Mouse (Mus musculus): ENCODE data around the gene Snx9. TPM values are rescaled to one million over a fixed set of nuclear protein-coding genes. Genes with fewer than 3 reads are reported as not detected.

Gene Snx9
- 7.5 and 8.4 TPM in 2 replicates for polyA plus RNA-seq (2015; fragmentation: Nextera tagmentation; extraction: Ambion mirVana)

DNA sequence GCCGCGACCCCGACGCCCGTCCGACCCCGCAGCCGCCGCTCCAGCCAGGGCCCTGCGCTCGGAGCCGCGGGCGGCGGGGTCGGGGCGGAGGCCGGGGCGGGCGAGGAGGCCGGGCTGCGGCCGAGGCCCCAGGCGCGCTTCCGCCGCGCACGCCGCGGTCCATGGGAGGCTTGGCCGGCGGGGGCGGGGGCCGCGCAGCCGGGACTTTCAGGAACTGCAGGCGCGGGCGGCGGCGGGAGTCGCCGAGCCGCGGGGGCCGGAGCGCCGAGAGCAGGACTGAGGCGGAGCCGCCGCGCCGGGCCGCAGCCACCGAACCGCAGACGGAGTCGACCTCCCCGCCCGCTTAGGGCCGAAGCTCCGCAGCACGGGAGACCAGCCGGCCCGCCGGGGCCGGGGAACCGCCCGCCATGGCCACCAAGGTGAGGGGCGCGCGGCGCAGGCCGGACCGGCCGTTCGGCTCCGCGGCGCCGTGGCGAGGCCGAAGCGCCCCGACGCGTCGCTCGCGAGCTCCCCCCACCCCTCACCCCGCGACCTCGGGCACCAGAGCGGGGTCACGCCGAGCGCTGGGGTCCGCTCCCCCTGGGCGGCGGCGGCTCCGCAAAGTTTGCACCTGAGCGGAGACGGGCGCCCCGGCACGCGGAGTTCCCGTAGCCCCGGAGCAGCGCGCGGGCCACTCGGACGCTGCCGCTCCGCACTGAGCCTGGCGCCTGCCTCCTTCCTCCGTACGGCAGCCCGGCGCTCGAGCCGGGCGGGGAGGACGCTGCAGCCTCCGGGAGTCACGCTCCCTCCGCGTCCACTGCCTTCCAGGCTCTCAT, at the start of gene Snx9:
Gene Snx9, plus strand, starts transcription at position 202 of the 815 bp plus-strand sequence.
- Histone ChIP-seq H3K9ac (peak within 1 kb of the TSS; percentile 88), H3K36me3 (no peaks in the 10 kb centered on the region)

DNA sequence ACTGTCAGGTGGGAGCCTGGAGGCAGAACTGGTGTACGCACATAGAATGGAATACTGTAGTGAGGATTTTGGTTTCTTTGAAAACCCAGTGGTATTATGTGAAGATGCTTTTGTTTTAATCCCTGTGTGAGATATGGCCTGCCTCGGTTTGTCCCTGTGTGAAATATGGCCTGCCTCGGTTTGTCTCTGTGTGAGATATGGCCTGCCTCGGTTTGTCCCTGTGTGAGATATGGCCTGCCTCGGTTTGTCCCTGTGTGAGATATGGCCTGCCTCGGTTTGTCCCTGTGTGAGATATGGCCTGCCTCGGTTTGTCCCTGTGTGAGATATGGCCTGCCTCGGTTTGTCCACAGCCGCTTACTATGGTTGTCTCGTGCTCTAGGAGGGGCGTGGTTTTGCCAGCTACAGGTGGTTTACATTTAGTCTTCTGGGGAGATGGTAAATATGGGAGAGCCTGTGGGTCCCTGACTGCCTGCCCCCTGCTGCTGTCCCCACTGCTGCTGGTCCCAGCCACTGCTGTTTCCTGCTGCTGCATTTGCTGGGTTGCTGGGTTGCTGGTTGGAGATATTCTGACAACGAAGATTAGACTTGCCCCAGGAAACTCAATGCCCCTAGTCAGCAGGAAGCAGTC, 48.9 kb upstream of the Snx9 start:
- H3K4me1 ChIP-seq (replicated peaks), result peaks cover 10% of the 10 kb centered on the region; the same call in 1 of the 2 replicates
- 91% methylated on average over 12 of the region's 12 CpGs for WGBS
- H3K4me2 ChIP-seq, result no peak overlapping the region
- no peak overlapping the region for H3K4me3 ChIP-seq
- peaks cover 3% of the 10 kb centered on the region for H3K9me3 ChIP-seq
- H3K9ac ChIP-seq, result no peak overlapping the region
- no peaks in the 10 kb centered on the region for H3K36me3 ChIP-seq
- no peak for ATAC-seq (ENCODE audit: low FRiP score)
- no peak overlapping the region for H3K27ac ChIP-seq
- H3K27me3 ChIP-seq, result no peaks in the 10 kb centered on the region

More for the DNA sequence above, at the start of gene Snx9:
- ATAC-seq (ENCODE audit: low FRiP score), result peak; percentile 85
- H3K9me3 ChIP-seq, result no peaks in the 10 kb centered on the region
- peak within 1 kb of the TSS; percentile 82 for H3K4me3 ChIP-seq
- peak within 1 kb of the TSS; percentile 95 for H3K27ac ChIP-seq
- H3K4me2 ChIP-seq, result peak within 1 kb of the TSS; percentile 75
- peaks cover 13% of the 10 kb centered on the region for H3K4me1 ChIP-seq (replicated peaks)
- WGBS, result 1% methylated on average over 83 of the region's 131 CpGs
- H3K27me3 ChIP-seq, result 0 out of 2 replicates have a peak, but pooled peaks cover 3% of the 10 kb centered on the region

- Histone ChIP-seq H3K4me2 (no peak overlapping the region), H3K9me3 (no peaks in the 10 kb centered on the region), H3K36me3 (no peaks in the 10 kb centered on the region), H3K4me3 (no peak overlapping the region), H3K9ac (no peak overlapping the region), H3K27ac (no peak overlapping the region), H3K4me1 (replicated peaks) (peaks cover 15% of the 10 kb centered on the region), H3K27me3 (no peaks in the 10 kb centered on the region)
- 77% methylated on average over 4 of the region's 4 CpGs for WGBS
- no peak for ATAC-seq (ENCODE audit: low FRiP score)
These were observed 47.5 kb upstream of the Snx9 start for GRCm38 (mm10) chr17:5793593-5793992.

DNA sequence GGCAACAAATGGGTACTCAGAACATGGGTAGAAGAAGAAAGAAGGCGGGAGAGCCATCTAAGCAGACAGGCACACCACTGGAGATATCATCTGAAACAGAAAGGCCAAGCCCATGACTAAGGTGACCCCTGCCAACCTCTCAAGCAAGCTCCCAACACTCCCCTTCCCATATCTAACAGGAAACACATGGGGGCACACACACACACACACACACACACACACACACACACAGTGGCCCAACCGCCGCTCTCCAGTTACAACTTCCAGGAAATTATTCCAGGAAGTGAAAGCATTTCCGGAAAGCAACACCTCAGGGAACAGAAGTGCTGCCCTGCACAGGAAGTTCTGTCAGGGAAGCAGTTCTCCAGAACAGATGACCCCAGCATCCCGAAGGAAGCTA, 46.9 kb upstream of the Snx9 start:
- H3K4me3 ChIP-seq, result no peak overlapping the region
- no peaks in the 10 kb centered on the region for H3K27me3 ChIP-seq
- no peaks in the 10 kb centered on the region for H3K9me3 ChIP-seq
- WGBS, result 86% methylated on average over 5 of the region's 5 CpGs
- no peak overlapping the region for H3K9ac ChIP-seq
- no peak overlapping the region for H3K27ac ChIP-seq
- no peak for ATAC-seq (ENCODE audit: low FRiP score)
- peaks cover 18% of the 10 kb centered on the region for H3K4me1 ChIP-seq (replicated peaks)
- no peaks in the 10 kb centered on the region for H3K36me3 ChIP-seq
- no peak overlapping the region for H3K4me2 ChIP-seq

DNA sequence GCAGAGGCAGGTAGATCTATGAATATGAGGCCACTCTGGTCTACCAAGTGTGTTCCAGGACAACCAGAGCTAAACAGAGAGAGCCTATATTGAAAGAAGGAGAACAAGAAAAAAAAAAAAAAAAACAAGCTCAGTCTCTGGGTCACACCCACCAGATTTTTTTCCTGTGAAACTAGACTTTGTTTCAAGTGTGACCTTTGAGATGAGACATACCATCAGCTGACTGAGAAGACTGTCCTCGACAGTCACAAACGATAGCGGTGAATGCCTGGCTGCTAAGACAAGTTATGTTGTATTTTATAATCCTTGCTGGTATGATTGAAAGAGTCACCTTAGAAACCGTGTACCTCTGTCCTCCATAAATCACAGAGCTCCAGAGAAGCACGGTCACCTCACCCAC, 45.8 kb upstream of the Snx9 start:
- Histone ChIP-seq H3K4me3 (no peak overlapping the region), H3K27ac (no peak overlapping the region), H3K9me3 (no peaks in the 10 kb centered on the region), H3K27me3 (no peaks in the 10 kb centered on the region), H3K4me1 (replicated peaks) (peaks cover 18% of the 10 kb centered on the region), H3K9ac (no peak overlapping the region), H3K4me2 (no peak overlapping the region), H3K36me3 (no peaks in the 10 kb centered on the region)
- no peak for ATAC-seq (ENCODE audit: low FRiP score)
- 74% methylated on average over 5 of the region's 5 CpGs for WGBS

DNA sequence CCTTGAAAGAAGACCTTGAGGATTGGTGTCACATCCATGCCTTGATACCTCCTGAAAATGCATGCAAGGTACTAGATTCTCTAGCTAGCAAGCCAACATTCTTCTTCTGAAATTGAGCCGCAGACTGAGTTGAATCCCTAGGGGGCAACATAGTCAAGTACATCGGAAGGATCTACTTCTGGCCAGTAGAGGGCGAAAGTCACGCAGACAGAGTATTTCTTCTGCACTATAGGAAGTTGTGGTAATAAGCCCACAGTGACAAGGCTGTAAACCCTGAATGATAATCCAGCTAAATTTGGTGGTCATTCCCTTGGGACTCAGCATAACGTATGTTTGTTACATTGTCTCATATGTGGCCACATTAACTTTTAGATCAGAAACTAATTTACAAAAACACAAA, 45.3 kb upstream of the Snx9 start:
- Histone ChIP-seq H3K9ac (no peak overlapping the region), H3K4me3 (no peak overlapping the region), H3K9me3 (no peaks in the 10 kb centered on the region), H3K36me3 (no peaks in the 10 kb centered on the region), H3K4me2 (no peak overlapping the region), H3K27ac (no peak overlapping the region), H3K4me1 (replicated peaks) (peaks cover 18% of the 10 kb centered on the region), H3K27me3 (no peaks in the 10 kb centered on the region)
- WGBS, result 4% methylated on average over 5 of the region's 5 CpGs
- peak; percentile 54; the same call in 1 of the 2 replicates for ATAC-seq (ENCODE audit: low FRiP score)

GRCm38 (mm10) chr17:5797124-5797760, 43.9 kb upstream of the Snx9 start:
- no peak overlapping the region for H3K4me3 ChIP-seq
- no peak overlapping the region for H3K9ac ChIP-seq
- H3K4me1 ChIP-seq (replicated peaks), result peaks cover 18% of the 10 kb centered on the region
- no peaks in the 10 kb centered on the region for H3K36me3 ChIP-seq
- H3K27ac ChIP-seq, result no peak overlapping the region
- ATAC-seq (ENCODE audit: low FRiP score), result no peak
- no peaks in the 10 kb centered on the region for H3K9me3 ChIP-seq
- H3K4me2 ChIP-seq, result no peak overlapping the region
- no peaks in the 10 kb centered on the region for H3K27me3 ChIP-seq
- WGBS, result 74% methylated on average over 5 of the region's 5 CpGs

- WGBS, result 70% methylated on average over 13 of the region's 13 CpGs
- no peak for ATAC-seq (ENCODE audit: low FRiP score)
- no peaks in the 10 kb centered on the region for H3K27me3 ChIP-seq
- H3K4me1 ChIP-seq (replicated peaks), result peaks cover 18% of the 10 kb centered on the region
- no peak overlapping the region for H3K4me2 ChIP-seq
- H3K4me3 ChIP-seq, result no peak overlapping the region
- H3K9me3 ChIP-seq, result no peaks in the 10 kb centered on the region
- no peaks in the 10 kb centered on the region for H3K36me3 ChIP-seq
- H3K27ac ChIP-seq, result no peak overlapping the region
- H3K9ac ChIP-seq, result no peak overlapping the region
These were observed 42.8 kb upstream of the Snx9 start for GRCm38 (mm10) chr17:5798221-5798801.

DNA sequence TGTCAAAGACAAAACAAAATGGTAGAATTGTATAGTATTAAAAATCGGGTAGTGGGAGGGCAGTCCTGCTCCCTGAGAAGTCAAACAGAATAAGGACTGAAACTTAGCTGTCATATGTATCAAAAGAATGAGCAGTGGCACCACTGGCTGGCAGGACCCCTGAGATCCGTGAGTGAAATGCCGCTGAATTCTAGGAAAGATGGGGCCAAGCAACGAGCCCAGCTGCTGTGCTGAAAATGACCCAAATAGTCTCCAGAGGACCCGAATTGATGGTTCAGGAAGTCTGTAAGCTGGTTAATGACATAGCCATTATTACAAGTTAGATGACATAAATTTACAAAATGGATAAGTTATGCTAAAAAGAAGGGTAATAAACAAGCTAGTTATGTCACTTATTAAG, 42.2 kb upstream of the Snx9 start:
- H3K4me1 ChIP-seq (replicated peaks), result peaks cover 18% of the 10 kb centered on the region
- ATAC-seq (ENCODE audit: low FRiP score), result no peak
- H3K4me3 ChIP-seq, result no peak overlapping the region
- H3K4me2 ChIP-seq, result no peak overlapping the region
- no peaks in the 10 kb centered on the region for H3K27me3 ChIP-seq
- no peak overlapping the region for H3K27ac ChIP-seq
- no peak overlapping the region for H3K9ac ChIP-seq
- no peaks in the 10 kb centered on the region for H3K36me3 ChIP-seq
- 64% methylated on average over 5 of the region's 5 CpGs for WGBS
- no peaks in the 10 kb centered on the region for H3K9me3 ChIP-seq

DNA sequence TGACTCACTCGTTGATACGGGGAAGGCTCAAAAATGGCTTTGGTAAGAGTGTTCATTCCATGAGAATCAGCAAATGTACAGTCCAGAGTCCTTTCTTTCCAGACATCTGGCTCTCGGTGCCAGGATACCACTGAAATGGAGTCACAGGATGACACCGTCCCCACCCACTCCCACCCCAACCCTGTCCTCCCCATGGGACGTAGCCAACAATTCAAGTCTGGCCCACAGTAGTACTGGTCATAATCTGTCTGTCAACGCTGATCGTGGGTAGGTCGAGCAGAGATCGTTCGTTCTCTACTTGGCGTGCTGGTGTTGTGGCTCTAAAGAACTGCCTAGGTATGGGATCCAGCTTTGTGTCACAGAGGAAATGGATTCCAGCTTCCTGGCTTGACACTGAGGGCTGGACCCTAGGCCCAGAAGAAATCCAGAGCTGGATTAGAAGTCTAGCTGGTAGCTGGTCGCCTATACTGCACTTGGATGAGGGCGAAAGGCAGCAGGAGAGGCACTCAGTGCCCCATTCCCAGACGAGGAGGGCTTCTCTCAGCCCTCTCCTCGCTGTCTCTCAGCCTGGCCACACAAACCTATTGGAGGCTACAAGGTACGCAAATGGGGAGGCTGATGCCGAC, 41.6 kb upstream of the Snx9 start:
- no peak overlapping the region for H3K9ac ChIP-seq
- H3K4me1 ChIP-seq (replicated peaks), result peaks cover 18% of the 10 kb centered on the region
- 86% methylated on average over 17 of the region's 17 CpGs for WGBS
- H3K4me3 ChIP-seq, result no peak overlapping the region
- no peak overlapping the region for H3K27ac ChIP-seq
- H3K27me3 ChIP-seq, result no peaks in the 10 kb centered on the region
- no peak overlapping the region for H3K4me2 ChIP-seq
- H3K36me3 ChIP-seq, result no peaks in the 10 kb centered on the region
- H3K9me3 ChIP-seq, result no peaks in the 10 kb centered on the region
- ATAC-seq (ENCODE audit: low FRiP score), result no peak

GRCm38 (mm10) chr17:5800254-5800653, 40.9 kb upstream of the Snx9 start:
- Histone ChIP-seq H3K36me3 (no peaks in the 10 kb centered on the region), H3K9ac (no peak overlapping the region), H3K4me3 (no peak overlapping the region), H3K27ac (no peak overlapping the region), H3K9me3 (no peaks in the 10 kb centered on the region), H3K4me1 (replicated peaks) (peaks cover 18% of the 10 kb centered on the region), H3K4me2 (no peak overlapping the region), H3K27me3 (no peaks in the 10 kb centered on the region)
- ATAC-seq (ENCODE audit: low FRiP score), result no peak
- 85% methylated on average over 2 of the region's 2 CpGs for WGBS
